Mouse (Mus musculus) cerebellum, adult 9-10 months (tissue): Measurements from ENCODE around the gene Nog.

ENCODE experiments used
- DNase-seq: peaks from one replicate; pipeline ENCODE4 v3.0.0; 2022

Nog gene

GRCm38 (mm10) chr11:89265080-89265479, 37.1 kb downstream of the Nog start:
- DNase-seq, result no peak

- no peak for DNase-seq
These were observed 42.7 kb downstream of the Nog start for GRCm38 (mm10) chr11:89259338-89259915.

GRCm38 (mm10) chr11:89257893-89258292, 44.2 kb downstream of the Nog start:
- no peak for DNase-seq

GRCm38 (mm10) chr11:89253973-89254372, 48.2 kb downstream of the Nog start:
- no peak for DNase-seq
